Mouse (Mus musculus): Measurements from ENCODE around the gene Treml1. TPM values are rescaled to one million over a fixed set of nuclear protein-coding genes. Genes with fewer than 3 reads are reported as not detected.

Treml1 gene
- total RNA-seq, 1 experiment: 0.40 TPM

GRCm38 (mm10) chr17:48371621-48372020 lies 11.9 kb downstream of the Treml1 start:
- Histone ChIP-seq H3K9me3 (ENCODE audit: control insufficient read depth, insufficient read depth, low read depth, low read length) (no peaks in the 10 kb centered on the region), H3K27ac (ENCODE audit: insufficient read depth, low read depth, low read length, poor library complexity, severe bottlenecking) (no peak overlapping the region), H3K9ac (ENCODE audit: insufficient read depth, low read depth, low read length, poor library complexity, severe bottlenecking) (no peak overlapping the region), H3K4me3 (ENCODE audit: insufficient read depth in 1 of 2, low read depth in 1 of 2, low read length in 2 of 2, poor library complexity in 1 of 2, severe bottlenecking in 1 of 2) (no peak overlapping the region), H3K36me3 (ENCODE audit: control insufficient read depth, insufficient read depth, low read length, poor library complexity, severe bottlenecking) (no peaks in the 10 kb centered on the region), H3K4me1 (ENCODE audit: control insufficient read depth in 2 of 2, insufficient read depth in 2 of 2, low read length in 2 of 2, poor library complexity in 1 of 2) (no peaks in the 10 kb centered on the region)
- in situ Hi-C loops (cut with MboI; ENCODE audit: low sequenced_read_pairs in 2 of 2, unreplicated experiment in 2 of 2): no loop called here
- DNase-seq (ENCODE audit: low read depth, low spot score): no peak
- no peak for TF ChIP-seq MAFK (IDR thresholded peaks at IDR 0.05; ENCODE audit: insufficient read depth, low read depth, low read length)
- TF ChIP-seq HCFC1 (IDR thresholded peaks at IDR 0.05; ENCODE audit: borderline replicate concordance, insufficient read depth, low read length): no peak
- TF ChIP-seq CHD2 (IDR thresholded peaks at IDR 0.05; ENCODE audit: low read depth, low read length): no peak
- TF ChIP-seq ZNF384 (IDR thresholded peaks at IDR 0.05; ENCODE audit: low read depth, low read length): no peak
- no peak for TF ChIP-seq ZC3H11A (IDR thresholded peaks at IDR 0.05; ENCODE audit: borderline replicate concordance, low read depth, low read length)

- in situ Hi-C loops (cut with MboI; ENCODE audit: low sequenced_read_pairs in 2 of 2, unreplicated experiment in 2 of 2): no loop called here
- no peak overlapping the region for H3K9ac ChIP-seq (ENCODE audit: insufficient read depth, low read depth, low read length, poor library complexity, severe bottlenecking)
- H3K9me3 ChIP-seq (ENCODE audit: control insufficient read depth, insufficient read depth, low read depth, low read length): no peaks in the 10 kb centered on the region
- no peak overlapping the region for H3K27ac ChIP-seq (ENCODE audit: insufficient read depth, low read depth, low read length, poor library complexity, severe bottlenecking)
- DNase-seq (ENCODE audit: low read depth, low spot score): no peak
- H3K4me3 ChIP-seq (ENCODE audit: insufficient read depth in 1 of 2, low read depth in 1 of 2, low read length in 2 of 2, poor library complexity in 1 of 2, severe bottlenecking in 1 of 2): no peak overlapping the region
- no peaks in the 10 kb centered on the region for H3K4me1 ChIP-seq (ENCODE audit: control insufficient read depth in 2 of 2, insufficient read depth in 2 of 2, low read length in 2 of 2, poor library complexity in 1 of 2)
- no peaks in the 10 kb centered on the region for H3K36me3 ChIP-seq (ENCODE audit: control insufficient read depth, insufficient read depth, low read length, poor library complexity, severe bottlenecking)
- TF ChIP-seq MAFK (IDR thresholded peaks at IDR 0.05; ENCODE audit: insufficient read depth, low read depth, low read length) (no peak), ZC3H11A (IDR thresholded peaks at IDR 0.05; ENCODE audit: borderline replicate concordance, low read depth, low read length) (no peak), ZNF384 (IDR thresholded peaks at IDR 0.05; ENCODE audit: low read depth, low read length) (no peak), HCFC1 (IDR thresholded peaks at IDR 0.05; ENCODE audit: borderline replicate concordance, insufficient read depth, low read length) (no peak), CHD2 (IDR thresholded peaks at IDR 0.05; ENCODE audit: low read depth, low read length) (no peak)
Measured at GRCm38 (mm10) chr17:48372987-48373386, 13.3 kb downstream of the Treml1 start.

- no peak overlapping the region for H3K27ac ChIP-seq (ENCODE audit: insufficient read depth, low read depth, low read length, poor library complexity, severe bottlenecking)
- no peaks in the 10 kb centered on the region for H3K9me3 ChIP-seq (ENCODE audit: control insufficient read depth, insufficient read depth, low read depth, low read length)
- no peak overlapping the region for H3K9ac ChIP-seq (ENCODE audit: insufficient read depth, low read depth, low read length, poor library complexity, severe bottlenecking)
- H3K4me1 ChIP-seq (ENCODE audit: control insufficient read depth in 2 of 2, insufficient read depth in 2 of 2, low read length in 2 of 2, poor library complexity in 1 of 2): no peaks in the 10 kb centered on the region
- no peak for DNase-seq (ENCODE audit: low read depth, low spot score)
- no peaks in the 10 kb centered on the region for H3K36me3 ChIP-seq (ENCODE audit: control insufficient read depth, insufficient read depth, low read length, poor library complexity, severe bottlenecking)
- no peak overlapping the region for H3K4me3 ChIP-seq (ENCODE audit: insufficient read depth in 1 of 2, low read depth in 1 of 2, low read length in 2 of 2, poor library complexity in 1 of 2, severe bottlenecking in 1 of 2)
- TF ChIP-seq ZC3H11A (IDR thresholded peaks at IDR 0.05; ENCODE audit: borderline replicate concordance, low read depth, low read length): no peak
- TF ChIP-seq MAFK (IDR thresholded peaks at IDR 0.05; ENCODE audit: insufficient read depth, low read depth, low read length): no peak
- TF ChIP-seq ZNF384 (IDR thresholded peaks at IDR 0.05; ENCODE audit: low read depth, low read length): no peak
- no peak for TF ChIP-seq CHD2 (IDR thresholded peaks at IDR 0.05; ENCODE audit: low read depth, low read length)
- no peak for TF ChIP-seq HCFC1 (IDR thresholded peaks at IDR 0.05; ENCODE audit: borderline replicate concordance, insufficient read depth, low read length)
- in situ Hi-C loops (cut with MboI; ENCODE audit: low sequenced_read_pairs in 2 of 2, unreplicated experiment in 2 of 2): no loop called here
Measured at GRCm38 (mm10) chr17:48376102-48376501, 16.4 kb downstream of the Treml1 start.

GRCm38 (mm10) chr17:48379050-48379449 lies 19.3 kb downstream of the Treml1 start:
- Histone ChIP-seq H3K9me3 (ENCODE audit: control insufficient read depth, insufficient read depth, low read depth, low read length) (no peaks in the 10 kb centered on the region), H3K27ac (ENCODE audit: insufficient read depth, low read depth, low read length, poor library complexity, severe bottlenecking) (no peak overlapping the region), H3K4me3 (ENCODE audit: insufficient read depth in 1 of 2, low read depth in 1 of 2, low read length in 2 of 2, poor library complexity in 1 of 2, severe bottlenecking in 1 of 2) (no peak overlapping the region), H3K4me1 (ENCODE audit: control insufficient read depth in 2 of 2, insufficient read depth in 2 of 2, low read length in 2 of 2, poor library complexity in 1 of 2) (no peaks in the 10 kb centered on the region), H3K36me3 (ENCODE audit: control insufficient read depth, insufficient read depth, low read length, poor library complexity, severe bottlenecking) (no peaks in the 10 kb centered on the region), H3K9ac (ENCODE audit: insufficient read depth, low read depth, low read length, poor library complexity, severe bottlenecking) (no peak overlapping the region)
- no peak for DNase-seq (ENCODE audit: low read depth, low spot score)
- TF ChIP-seq ZNF384 (IDR thresholded peaks at IDR 0.05; ENCODE audit: low read depth, low read length): no peak
- TF ChIP-seq HCFC1 (IDR thresholded peaks at IDR 0.05; ENCODE audit: borderline replicate concordance, insufficient read depth, low read length): no peak
- no peak for TF ChIP-seq MAFK (IDR thresholded peaks at IDR 0.05; ENCODE audit: insufficient read depth, low read depth, low read length)
- TF ChIP-seq ZC3H11A (IDR thresholded peaks at IDR 0.05; ENCODE audit: borderline replicate concordance, low read depth, low read length): no peak
- no peak for TF ChIP-seq CHD2 (IDR thresholded peaks at IDR 0.05; ENCODE audit: low read depth, low read length)
- in situ Hi-C loops (cut with MboI; ENCODE audit: low sequenced_read_pairs in 2 of 2, unreplicated experiment in 2 of 2): no loop called here
